Mouse (Mus musculus) megakaryocyte, embryonic 14.5 days (primary cell): ENCODE measurements around the gene Tpp1.

ENCODE experiments used
- FLI1 ChIP-seq: IDR thresholded peaks from 2 replicates; pipeline ENCODE4 v1.6.1; 2012; ENCODE audit warnings: low read length, inconsistent platforms, mixed read lengths
- GATA1 ChIP-seq: IDR thresholded peaks from 3 replicates; pipeline ENCODE4 v1.6.1; 2012; ENCODE audit warnings: mixed read lengths, low read length, inconsistent platforms, borderline replicate concordance

DNA sequence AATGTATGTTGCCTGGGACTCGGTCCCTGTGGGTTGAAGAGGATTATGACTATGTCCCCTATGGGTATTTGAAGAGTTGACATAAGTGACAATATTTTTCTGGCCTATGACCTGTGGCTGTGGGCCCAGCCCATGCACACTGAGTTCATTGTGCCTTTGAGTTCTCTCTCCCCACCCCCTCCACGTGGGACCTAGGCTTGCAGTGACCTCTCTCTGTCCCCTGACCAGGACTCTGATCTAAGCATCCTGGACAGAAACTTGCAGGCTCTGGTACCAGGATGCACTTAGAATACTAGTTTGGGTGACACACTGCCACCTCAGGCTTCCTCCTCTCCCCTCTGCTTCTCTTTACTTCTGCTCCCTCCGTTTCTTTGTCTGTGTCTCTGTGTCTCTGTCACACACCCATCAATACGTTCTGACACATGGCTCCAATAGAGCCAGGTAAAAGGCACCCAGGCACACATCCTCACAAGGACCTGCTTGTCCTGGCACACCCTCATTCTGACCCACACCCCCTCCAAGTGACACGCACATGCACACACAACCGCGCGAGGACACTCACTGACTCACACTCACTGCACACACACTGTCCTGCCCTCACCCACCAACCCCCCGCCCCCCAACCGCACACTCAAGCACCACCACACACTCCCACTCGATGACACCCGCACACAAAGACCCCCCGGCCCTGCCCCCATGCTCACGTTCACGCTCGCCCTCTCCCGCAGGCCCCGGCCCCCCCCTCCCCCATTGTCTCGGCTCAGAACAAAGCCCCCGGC, 34.7 kb upstream of the Tpp1 start:
- TF ChIP-seq GATA1 (no peak), FLI1 (no peak)
